In genomic region chr2:142334441-142335102, GRCm38 (mm10) we compare ENCODE assay signal across 8 mouse cellular contexts.
DNase-seq lines count a peak whose midpoint lies in the region; ATAC-seq and TF ChIP-seq lines count a peak whose summit lies in the region.

No protein-coding gene starts in this region.

- no peaks in the 10 kb centered on the region for H3K27me3 ChIP-seq in kidney, adult 2 months (replicated peaks; ENCODE audit: control insufficient read depth, insufficient read depth, low read length)
- H3K27me3 ChIP-seq in forebrain, embryonic 13.5 days, result peaks cover 42% of the 10 kb centered on the region
- no peaks in the 10 kb centered on the region for H3K27me3 ChIP-seq in intestine, embryonic 16.5 days (replicated peaks; ENCODE audit: control insufficient read depth, insufficient read depth, low read length)
- no peaks in the 10 kb centered on the region for H3K27me3 ChIP-seq in cerebellum, adult 2 months (ENCODE audit: control insufficient read depth, insufficient read depth, low read length)

- 33% methylated on average over 7 of the region's 7 CpGs for WGBS in kidney, adult 2 months
- WGBS in forebrain, embryonic 13.5 days, result 1% methylated on average over 7 of the region's 7 CpGs
- WGBS in intestine, embryonic 16.5 days, result 16% methylated on average over 7 of the region's 7 CpGs
- WGBS in cerebellum, adult 2 months, result 57% methylated on average over 7 of the region's 7 CpGs

- no peaks in the 10 kb centered on the region for H3K9me3 ChIP-seq in forebrain, embryonic 13.5 days (replicated peaks)
- H3K9me3 ChIP-seq in intestine, embryonic 16.5 days (ENCODE audit: control insufficient read depth, low read length), result no peaks in the 10 kb centered on the region

- no peak overlapping the region for H3K27ac ChIP-seq in kidney, adult 2 months (ENCODE audit: insufficient read depth, low read depth, low read length)
- peak overlapping the region; percentile 89 for H3K27ac ChIP-seq in forebrain, embryonic 13.5 days
- no peak overlapping the region for H3K27ac ChIP-seq in intestine, embryonic 16.5 days (ENCODE audit: low read length)
- H3K27ac ChIP-seq in cerebellum, adult 2 months (ENCODE audit: insufficient read depth, low read length), result no peak overlapping the region

- TF ChIP-seq CTCF in kidney, adult 2 months (conservative IDR thresholded peaks at IDR 0.05; ENCODE audit: insufficient read depth, insufficient read length, low read depth, low read length), result no peak
- no peak for TF ChIP-seq CTCF in cerebellum, adult 2 months (IDR thresholded peaks at IDR 0.05; ENCODE audit: borderline replicate concordance, insufficient read depth, low read depth, low read length)

- intact Hi-C loops in left cerebral cortex, postnatal 14 days (cut with DNase I), result no loop called here

- peak; percentile 92 for ATAC-seq in forebrain, embryonic 13.5 days
- no peak for ATAC-seq in intestine, embryonic 16.5 days

- H3K36me3 ChIP-seq in kidney, adult 2 months (ENCODE audit: control insufficient read depth, insufficient read depth, low read length), result no peaks in the 10 kb centered on the region
- H3K36me3 ChIP-seq in forebrain, embryonic 13.5 days (ENCODE audit: poor library complexity, severe bottlenecking), result no peaks in the 10 kb centered on the region
- no peaks in the 10 kb centered on the region for H3K36me3 ChIP-seq in intestine, embryonic 16.5 days (ENCODE audit: control insufficient read depth, insufficient read depth, low read length)

- TF ChIP-seq POLR2A in kidney, adult 2 months (IDR thresholded peaks at IDR 0.05; ENCODE audit: low read depth, low read length), result no peak
- TF ChIP-seq POLR2A in cerebellum, adult 2 months (IDR thresholded peaks at IDR 0.05; ENCODE audit: borderline replicate concordance, insufficient read depth, low read length), result no peak

- H3K4me2 ChIP-seq in forebrain, embryonic 13.5 days, result peak overlapping the region; percentile 45
- H3K4me2 ChIP-seq in intestine, embryonic 16.5 days (ENCODE audit: low read depth, low read length), result no peak overlapping the region

- no peak overlapping the region for H3K9ac ChIP-seq in forebrain, embryonic 13.5 days
- H3K9ac ChIP-seq in intestine, embryonic 16.5 days (ENCODE audit: low read depth, low read length), result no peak overlapping the region

- no peaks in the 10 kb centered on the region for H3K4me1 ChIP-seq in kidney, adult 2 months (ENCODE audit: control insufficient read depth, insufficient read depth, low read length)
- H3K4me1 ChIP-seq in forebrain, embryonic 13.5 days, result peaks cover 28% of the 10 kb centered on the region
- H3K4me1 ChIP-seq in intestine, embryonic 16.5 days (ENCODE audit: control insufficient read depth, insufficient read depth, low read length), result no peaks in the 10 kb centered on the region
- H3K4me1 ChIP-seq in cerebellum, adult 2 months (ENCODE audit: control insufficient read depth, insufficient read depth, low read length), result no peaks in the 10 kb centered on the region

- H3K4me3 ChIP-seq in kidney, adult 2 months (ENCODE audit: insufficient read depth, low read depth, low read length), result no peak overlapping the region
- H3K4me3 ChIP-seq in forebrain, embryonic 13.5 days, result no peak overlapping the region
- H3K4me3 ChIP-seq in intestine, embryonic 16.5 days (ENCODE audit: low read length), result no peak overlapping the region
- H3K4me3 ChIP-seq in cerebellum, adult 2 months (replicated peaks; ENCODE audit: insufficient read depth, low read depth, low read length), result no peak overlapping the region

- peak; percentile 5 for DNase-seq in kidney, postnatal 14 days
- no peak for DNase-seq in kidney, adult 2 months
- DNase-seq in left cerebral cortex, postnatal 14 days (ENCODE audit: low spot score in 2 of 2), result peak; percentile 40 to 66
- peak; percentile 52 for DNase-seq in right cerebral cortex, adult 18-20 months
- no peak for DNase-seq in c-Kit-positive CD71-positive TER-119-positive erythroid progenitor cells, embryonic 14.5 days (ENCODE audit: low spot score)
- no peak for DNase-seq in cerebellum, adult 2 months

Comparison
In these comparisons a context has a peak if more than half of its experiments do, and no peak if none do; other contexts are left out.
1. DNase-seq: peak in kidney, postnatal 14 days (single experiment), left cerebral cortex, postnatal 14 days (2 of 2) and right cerebral cortex, adult 18-20 months (single experiment); none in kidney, adult 2 months (single experiment), c-Kit-positive CD71-positive TER-119-positive erythroid progenitor cells, embryonic 14.5 days (single experiment) and cerebellum, adult 2 months (0 of 2).